ENCODE assay signal across 33 mouse cellular contexts in genomic region chr10:61135226-61135839, GRCm38 (mm10). TPM values are rescaled to one million over a fixed set of nuclear protein-coding genes. Genes with fewer than 3 reads are reported as not detected.
DNase-seq lines count a peak whose midpoint lies in the region; ATAC-seq and TF ChIP-seq lines count a peak whose summit lies in the region.
"Had no signal": no experiment of that assay in that cellular context is flagged by ENCODE, and none has a peak within 500 bp of the region (broad histone marks: within the 10 kb centered on the region; RNA-seq: fewer than 3 reads in every experiment).

No protein-coding gene starts in this region.

- TF ChIP-seq EP300 in CH12.LX (IDR thresholded peaks at IDR 0.05; ENCODE audit: low read length) = 0 out of 2 replicates have a peak, but pooled peaks have one; percentile 25

- no peak for ATAC-seq in liver, embryonic 16.5 days (ENCODE audit: low read depth)
- ATAC-seq in liver, embryonic 11.5 days (replicated peaks; ENCODE audit: low FRiP score) = no peak
- ATAC-seq in megakaryocyte, adult 5-6 weeks (ENCODE audit: poor library complexity, severe bottlenecking) = peak; percentile 96
- ATAC-seq: forebrain, embryonic 16.5 days; hindbrain, postnatal 0 days; intestine, embryonic 16.5 days; midbrain, embryonic 13.5 days had no signal

- H3K27me3 ChIP-seq in liver, embryonic 16.5 days (ENCODE audit: control insufficient read depth, insufficient read depth, low read depth, low read length) = no peaks in the 10 kb centered on the region
- no peaks in the 10 kb centered on the region for H3K27me3 ChIP-seq in liver, embryonic 11.5 days (replicated peaks; ENCODE audit: control insufficient read depth, insufficient read depth, low read length)
- no peaks in the 10 kb centered on the region for H3K27me3 ChIP-seq in CH12.LX (replicated peaks)
- H3K27me3 ChIP-seq: hindbrain, embryonic 12.5 days; limb, embryonic 13.5 days; liver, embryonic 15.5 days; midbrain, embryonic 13.5 days had no signal

- TF ChIP-seq RAD21 in CH12.LX (IDR thresholded peaks at IDR 0.05; ENCODE audit: low read depth, low read length) = no peak

- in situ Hi-C loops in CH12.LX (cut with MboI; ENCODE audit: low pct_ligation_motif_present, low pct_unique_long_range_greater_than_20kb, low sequenced_read_pairs) = no loop called here

- H3K79me2 ChIP-seq in CH12.LX (replicated peaks; ENCODE audit: control insufficient read depth, extremely low read depth, insufficient read depth, poor library complexity, severe bottlenecking) = peaks cover 2% of the 10 kb centered on the region

- dilution Hi-C loops in CH12.LX (cut with MboI; ENCODE audit: extremely low pct_ligation_motif_present, extremely low pct_unique_long_range_greater_than_20kb, low sequenced_read_pairs) = no loop called here

- no peaks in the 10 kb centered on the region for H3K36me3 ChIP-seq in liver, embryonic 16.5 days (ENCODE audit: control insufficient read depth, insufficient read depth)
- H3K36me3 ChIP-seq in liver, embryonic 11.5 days (ENCODE audit: control insufficient read depth, insufficient read depth, low read length) = no peaks in the 10 kb centered on the region; the same call in 1 of the 2 replicates
- peaks cover 3 to 46% of the 10 kb centered on the region in 2 experiments for H3K36me3 ChIP-seq in CH12.LX (replicated peaks in 1 of 2; ENCODE audit: control insufficient read depth in 1 of 2, insufficient read depth in 1 of 2, low read length in 1 of 2)
- H3K36me3 ChIP-seq: G1E had no signal

- H3K9ac ChIP-seq in liver, embryonic 16.5 days (ENCODE audit: low read depth, low read length) = no peak overlapping the region
- no peak overlapping the region for H3K9ac ChIP-seq in liver, embryonic 11.5 days (ENCODE audit: low read depth, low read length)
- H3K9ac ChIP-seq in CH12.LX (ENCODE audit: insufficient read depth, low read depth) = no peak overlapping the region
- H3K9ac ChIP-seq: hindbrain, embryonic 12.5 days; limb, embryonic 13.5 days; liver, embryonic 15.5 days; midbrain, embryonic 13.5 days had no signal

- TF ChIP-seq CTCF in CH12.LX (conservative IDR thresholded peaks at IDR 0.05 in 1 of 2, IDR thresholded peaks at IDR 0.05 in 1 of 2; ENCODE audit: low read depth in 2 of 2, low read length in 2 of 2) = no peak

- no peak for TF ChIP-seq POLR2A in CH12.LX (IDR thresholded peaks at IDR 0.05; ENCODE audit: low read depth, low read length)

- no peak overlapping the region for H3K4me2 ChIP-seq in liver, embryonic 16.5 days (ENCODE audit: low read depth, low read length)
- H3K4me2 ChIP-seq in liver, embryonic 11.5 days = no peak overlapping the region
- no peak overlapping the region; the same call in 1 of the 2 replicates for H3K4me2 ChIP-seq in CH12.LX (ENCODE audit: insufficient read depth, low read depth, poor library complexity, severe bottlenecking)
- H3K4me2 ChIP-seq: hindbrain, embryonic 12.5 days; limb, embryonic 13.5 days; liver, embryonic 15.5 days; midbrain, embryonic 13.5 days had no signal

- peak overlapping the region; percentile 53 for H3K27ac ChIP-seq in liver, embryonic 16.5 days (ENCODE audit: low read length)
- no peak overlapping the region for H3K27ac ChIP-seq in liver, embryonic 11.5 days (ENCODE audit: low read depth, low read length)
- H3K27ac ChIP-seq in CH12.LX (ENCODE audit: insufficient read depth, low read depth) = no peak overlapping the region
- H3K27ac ChIP-seq: gastrocnemius, adult 2 months; hindbrain, embryonic 12.5 days; hindbrain, postnatal 0 days; limb, embryonic 13.5 days; liver, embryonic 15.5 days; midbrain, embryonic 13.5 days had no signal

- no peak overlapping the region for H3K4me3 ChIP-seq in liver, embryonic 16.5 days (ENCODE audit: low read depth, low read length)
- no peak overlapping the region for H3K4me3 ChIP-seq in liver, embryonic 11.5 days (ENCODE audit: low read depth, low read length)
- H3K4me3 ChIP-seq in CH12.LX (replicated peaks in 1 of 3; ENCODE audit: low read depth in 2 of 3, low read length in 2 of 3, poor library complexity in 1 of 3) = no peak overlapping the region
- H3K4me3 ChIP-seq: erythroblast, embryonic 14.5 days; gastrocnemius, adult 2 months; hindbrain, embryonic 12.5 days; limb, embryonic 13.5 days; liver, embryonic 15.5 days; midbrain, embryonic 13.5 days had no signal

- WGBS in liver, embryonic 16.5 days (ENCODE audit: insufficient replicate concordance) = 34% methylated on average over 3 of the region's 3 CpGs
- 39% methylated on average over 3 of the region's 3 CpGs for WGBS in liver, embryonic 11.5 days

- H3K9me3 ChIP-seq in liver, embryonic 16.5 days (replicated peaks; ENCODE audit: control insufficient read depth, low read length) = no peaks in the 10 kb centered on the region
- no peaks in the 10 kb centered on the region for H3K9me3 ChIP-seq in liver, embryonic 11.5 days (ENCODE audit: control insufficient read depth, low read length)
- H3K9me3 ChIP-seq in CH12.LX (replicated peaks; ENCODE audit: low read length) = no peaks in the 10 kb centered on the region
- H3K9me3 ChIP-seq: G1E; hindbrain, embryonic 12.5 days; limb, embryonic 13.5 days; liver, embryonic 15.5 days; midbrain, embryonic 13.5 days had no signal

- DNase-seq in liver, embryonic 11.5 days (ENCODE audit: low spot score) = no peak
- DNase-seq in 416B (ENCODE audit: low read depth) = peak; percentile 57
- no peak for DNase-seq in CH12.LX (ENCODE audit: extremely low read depth)
- DNase-seq in left cerebral cortex, adult 8-10 months (ENCODE audit: low spot score in 2 of 2) = no peak
- DNase-seq in cerebellum, postnatal 14 days = no peak
- no peak for DNase-seq in gastrocnemius, postnatal 10 days
- DNase-seq: adrenal gland, adult 8-10 months; cerebellum, adult 11 months; cerebellum, adult 9-10 months; gastrocnemius, adult 2 months; heart, postnatal 14 days; kidney, postnatal 25 days; lung, postnatal 10 days; retina, postnatal 1 day; right cerebral cortex, postnatal 14 days; thymus, postnatal 4 days had no signal

- peaks cover 6% of the 10 kb centered on the region for H3K4me1 ChIP-seq in liver, embryonic 16.5 days (ENCODE audit: control insufficient read depth, low read depth, low read length)
- 0 out of 2 replicates have a peak, but pooled peaks cover 2% of the 10 kb centered on the region for H3K4me1 ChIP-seq in liver, embryonic 11.5 days (replicated peaks; ENCODE audit: control insufficient read depth, insufficient read depth, low read length)
- peaks cover 3 to 31% of the 10 kb centered on the region in 2 experiments; a peak in 3 of 4 replicates for H3K4me1 ChIP-seq in CH12.LX (ENCODE audit: control insufficient read depth in 1 of 2, insufficient read depth in 2 of 2)
- H3K4me1 ChIP-seq: hindbrain, embryonic 12.5 days; limb, embryonic 13.5 days had no signal

TF ChIP-seq in CH12.LX, 34 proteins besides CTCF, POLR2A, EP300 and RAD21:
- TF ChIP-seq GABPA (IDR thresholded peaks at IDR 0.05; ENCODE audit: insufficient replicate concordance, low read depth, low read length) (no peak), MAX (IDR thresholded peaks at IDR 0.05; ENCODE audit: low read length) (no peak), IRF4 (IDR thresholded peaks at IDR 0.05; ENCODE audit: low read depth, low read length) (0 out of 2 replicates have a peak, but pooled peaks have one; percentile 31), CHD2 (IDR thresholded peaks at IDR 0.05; ENCODE audit: low read length) (no peak), MEF2A (IDR thresholded peaks at IDR 0.05; ENCODE audit: borderline replicate concordance, low read depth, low read length) (no peak)

RNA-seq across cellular contexts. Expression of gene Sgpl1, which starts 12.2 kb away (rescaled TPM):
- 20.1 and 22.0 TPM in 2 replicates for polyA plus RNA-seq in liver, embryonic 16.5 days (2015; fragmentation: Nextera tagmentation; extraction: Ambion mirVana)
- 32.0 and 32.1 TPM in 2 replicates for polyA plus RNA-seq in liver, embryonic 11.5 days (2014; fragmentation: Nextera tagmentation; extraction: Ambion mirVana)
- total RNA-seq in CH12.LX (2012; rRNA removed) = 40.6 and 48.3 TPM in 2 replicates
- 52.1 and 56.6 TPM in 2 replicates for total RNA-seq in CH12.LX (2014; rRNA removed)
- 55.4 and 57.2 TPM in 2 replicates for polyA plus RNA-seq in CH12.LX (2012; ENCODE audit: insufficient read length, low read depth)
- total RNA-seq in megakaryocyte, adult 5-6 weeks (2015) = 78.2 and 85.2 TPM in 2 replicates
- 66.9 and 67.6 TPM in 2 replicates for total RNA-seq in megakaryocyte, adult 5-6 weeks (2017)
- total RNA-seq in left cerebral cortex, adult 8-10 months (2022) = 10 to 100 TPM; 23.4 to 33.9 (median 28.5) TPM
- 10 to 100 TPM; 16.6 to 19.5 TPM for total RNA-seq in gastrocnemius, postnatal 10 days (2021)
- polyA plus RNA-seq: G1E had no signal

RNA-seq across cellular contexts. Expression of gene Tbata, which starts 36.4 kb away (rescaled TPM):
- polyA plus RNA-seq in liver, embryonic 16.5 days (2015; fragmentation: Nextera tagmentation; extraction: Ambion mirVana) = not detected in 2 replicates
- not detected in 2 replicates for polyA plus RNA-seq in liver, embryonic 11.5 days (2014; fragmentation: Nextera tagmentation; extraction: Ambion mirVana)
- 0.17 TPM in 1 of 2 replicates, not detected in the other for total RNA-seq in CH12.LX (2012; rRNA removed)
- total RNA-seq in CH12.LX (2014; rRNA removed) = not detected in 2 replicates
- polyA plus RNA-seq in CH12.LX (2012; ENCODE audit: insufficient read length, low read depth) = 0.73 TPM in 1 of 2 replicates, not detected in the other
- not detected in 2 replicates for total RNA-seq in megakaryocyte, adult 5-6 weeks (2015)
- total RNA-seq in megakaryocyte, adult 5-6 weeks (2017) = not detected in 2 replicates
- 1 to 10 TPM in 1 of 4 experiments, under 1 TPM in 3; 0.26 to 1.2 (median 0.72) TPM for total RNA-seq in left cerebral cortex, adult 8-10 months (2022)
- total RNA-seq in gastrocnemius, postnatal 10 days (2021) = not detected
- total RNA-seq: adrenal gland, adult 8-10 months; G1E; gastrocnemius, adult 2 months; megakaryocyte-erythroid progenitor cell, adult 5-6 weeks had no signal
- polyA plus RNA-seq: C2C12; erythroblast, embryonic 14.5 days; forebrain, embryonic 11.5 days; G1E; heart, embryonic 14.5 days; intestine, embryonic 16.5 days; kidney, embryonic 14.5 days; limb, embryonic 13.5 days; liver, embryonic 15.5 days; neural tube, embryonic 14.5 days had no signal

RNA-seq across cellular contexts. Expression of gene Pcbd1, which starts 46.2 kb away (rescaled TPM):
- polyA plus RNA-seq in liver, embryonic 16.5 days (2015; fragmentation: Nextera tagmentation; extraction: Ambion mirVana) = 210 and 223 TPM in 2 replicates
- polyA plus RNA-seq in liver, embryonic 11.5 days (2014; fragmentation: Nextera tagmentation; extraction: Ambion mirVana) = 130 and 137 TPM in 2 replicates
- total RNA-seq in CH12.LX (2012; rRNA removed) = 34.7 and 36.1 TPM in 2 replicates
- 16.5 and 19.3 TPM in 2 replicates for total RNA-seq in CH12.LX (2014; rRNA removed)
- polyA plus RNA-seq in CH12.LX (2012; ENCODE audit: insufficient read length, low read depth) = 22.5 and 25.3 TPM in 2 replicates
- not detected in 2 replicates for total RNA-seq in megakaryocyte, adult 5-6 weeks (2015)
- not detected in 2 replicates for total RNA-seq in megakaryocyte, adult 5-6 weeks (2017)
- total RNA-seq in left cerebral cortex, adult 8-10 months (2022) = 10 to 100 TPM; 10.3 to 13.1 (median 11.6) TPM
- total RNA-seq in gastrocnemius, postnatal 10 days (2021) = 1 to 10 TPM; 3.6 to 4.9 TPM
- total RNA-seq: G1E had no signal
- polyA plus RNA-seq: G1E had no signal

Comparison
In these comparisons a context has a peak if more than half of its experiments do, and no peak if none do; other contexts are left out.
1. RNA of gene Pcbd1, which starts 46.2 kb away (total RNA-seq): 16.5 to 36.1 TPM in CH12.LX, 10.3 to 13.1 TPM in left cerebral cortex, adult 8-10 months and 3.6 to 4.9 TPM in gastrocnemius, postnatal 10 days; not detected in megakaryocyte, adult 5-6 weeks; every median in the first group is over 4 times any median in the second.